Mouse (Mus musculus) lung, postnatal 0 days (tissue): ENCODE data around the gene Pde2a. TPM values are rescaled to one million over a fixed set of nuclear protein-coding genes. Genes with fewer than 3 reads are reported as not detected.

Source experiments
- ATAC-seq: fragments of 200-750 bp; cut with Nextera tagmentation; 2 replicates; pipeline ENCODE4 v1.8.0; 2017; ENCODE audit warnings: moderate library complexity
- DNase-seq: peaks from one replicate; pipeline ENCODE4 v3.0.0-alpha.2; 2016; ENCODE audit warnings: low spot score
- H3K27ac ChIP-seq: fragments of 300-500 bp; sonication (generic); 2 replicates; pipeline ENCODE4 v1.5.1; 2014; ENCODE audit warnings: antibody characterized with exemption, mild to moderate bottlenecking, low read length, mixed read lengths
- H3K27me3 ChIP-seq: fragments of 300-500 bp; sonication (generic); replicated peaks from 2 replicates; pipeline ENCODE4 v1.6.1; 2014; ENCODE audit warnings: low read length, mixed read lengths; ENCODE audit not compliant: insufficient read depth
- H3K36me3 ChIP-seq: fragments of 300-500 bp; sonication (generic); 2 replicates; pipeline ENCODE4 v1.6.1; 2014; ENCODE audit warnings: low read length, mixed read lengths; ENCODE audit not compliant: insufficient read depth
- H3K4me1 ChIP-seq: fragments of 300-500 bp; sonication (generic); 2 replicates; pipeline ENCODE4 v1.6.1; 2014; ENCODE audit warnings: antibody characterized with exemption, low read depth, low read length, mixed read lengths; ENCODE audit not compliant: insufficient read depth
- H3K4me2 ChIP-seq: fragments of 300-500 bp; sonication (generic); replicated peaks from 2 replicates; pipeline ENCODE4 v1.6.1; 2014; ENCODE audit warnings: low read depth, mild to moderate bottlenecking, low read length, moderate library complexity, mixed read lengths
- H3K4me3 ChIP-seq: fragments of 300-500 bp; sonication (generic); 2 replicates; pipeline ENCODE4 v1.5.1; 2014; ENCODE audit warnings: low read depth, low read length
- H3K9ac ChIP-seq: fragments of 300-500 bp; sonication (generic); replicated peaks from 2 replicates; pipeline ENCODE4 v1.6.1; 2014; ENCODE audit warnings: low read depth, mild to moderate bottlenecking
- H3K9me3 ChIP-seq: fragments of 300-500 bp; sonication (generic); 2 replicates; pipeline ENCODE4 v1.6.1; 2016; ENCODE audit warnings: low read length, mixed read lengths
- CTCF ChIP-seq: IDR thresholded peaks from 2 replicates; pipeline ENCODE4 v1.5.1; 2016; ENCODE audit warnings: antibody characterized with exemption, mild to moderate bottlenecking
- EP300 ChIP-seq: IDR thresholded peaks from 2 replicates; pipeline ENCODE4 v1.6.1; 2016; ENCODE audit warnings: antibody characterized with exemption, mild to moderate bottlenecking, control low read depth
- WGBS: fragments of 180-500 bp; shearing (Covaris S2); extraction: QIAGEN DNeasy Blood & Tissue Kit; methylation state at CpG from one replicate; pipeline ENCODE4 v1.1.7; 2014; 5-methylcytosine and 5-hydroxymethylcytosine counted together
- polyA plus RNA-seq: library from polyadenylated mRNA; unstranded; fragments of >200 nt; fragmentation: Nextera tagmentation; extraction: Ambion mirVana; gene quantifications from 2 replicates; pipeline ENCODE4 v1.2.1, GENCODE M21; 2015

The Pde2a gene
- polyA plus RNA-seq, 1 experiment from 2014 or later, result 4.3 TPM

- 59% methylated on average over 14 of the region's 14 CpGs for WGBS
- H3K9me3 ChIP-seq, result no peaks in the 10 kb centered on the region
- TF ChIP-seq EP300 (no peak), CTCF (no peak)
- no peak for ATAC-seq
- no peak overlapping the region for H3K4me2 ChIP-seq
- H3K4me1 ChIP-seq, result peaks cover 14% of the 10 kb centered on the region
- H3K36me3 ChIP-seq, result no peaks in the 10 kb centered on the region
- no peak for DNase-seq
- no peak overlapping the region for H3K9ac ChIP-seq
- 0 out of 2 replicates have a peak, but pooled peaks cover 2% of the 10 kb centered on the region for H3K27me3 ChIP-seq
- H3K27ac ChIP-seq, result no peak overlapping the region
- no peak overlapping the region for H3K4me3 ChIP-seq
Measured at GRCm38 (mm10) chr7:101462327-101463068, 41.0 kb downstream of the Pde2a start.

- H3K4me1 ChIP-seq, result peaks cover 14% of the 10 kb centered on the region
- H3K4me3 ChIP-seq, result no peak overlapping the region
- H3K9ac ChIP-seq, result no peak overlapping the region
- no peaks in the 10 kb centered on the region for H3K36me3 ChIP-seq
- no peak for ATAC-seq
- no peak overlapping the region for H3K4me2 ChIP-seq
- no peak overlapping the region for H3K27ac ChIP-seq
- 70% methylated on average over 11 of the region's 11 CpGs for WGBS
- H3K27me3 ChIP-seq, result no peaks in the 10 kb centered on the region
- TF ChIP-seq CTCF, result no peak
- TF ChIP-seq EP300, result no peak
- no peak for DNase-seq
- H3K9me3 ChIP-seq, result no peaks in the 10 kb centered on the region
Measured at GRCm38 (mm10) chr7:101463665-101464271, 42.3 kb downstream of the Pde2a start.

GRCm38 (mm10) chr7:101464927-101465326, 43.4 kb downstream of the Pde2a start:
- peak overlapping the region; percentile 40; the same call in 1 of the 2 replicates for H3K27ac ChIP-seq
- WGBS, result 29% methylated on average over 4 of the region's 4 CpGs
- H3K27me3 ChIP-seq, result no peaks in the 10 kb centered on the region
- no peak overlapping the region for H3K4me2 ChIP-seq
- no peak for TF ChIP-seq EP300
- TF ChIP-seq CTCF, result no peak
- no peak overlapping the region for H3K9ac ChIP-seq
- DNase-seq (no peak), ATAC-seq (peak; percentile 18)
- no peak overlapping the region for H3K4me3 ChIP-seq
- H3K4me1 ChIP-seq, result peaks cover 14% of the 10 kb centered on the region
- H3K9me3 ChIP-seq, result no peaks in the 10 kb centered on the region
- no peaks in the 10 kb centered on the region for H3K36me3 ChIP-seq

- Histone ChIP-seq H3K4me1 (peaks cover 14% of the 10 kb centered on the region), H3K27ac (peak overlapping the region; percentile 69), H3K9ac (no peak overlapping the region), H3K27me3 (no peaks in the 10 kb centered on the region), H3K36me3 (no peaks in the 10 kb centered on the region), H3K4me3 (no peak overlapping the region), H3K4me2 (no peak overlapping the region), H3K9me3 (no peaks in the 10 kb centered on the region)
- peak; percentile 89 for TF ChIP-seq EP300
- no peak for TF ChIP-seq CTCF
- peak; percentile 70 for ATAC-seq
- peak; percentile 76 for DNase-seq
- WGBS, result 6% methylated on average over 14 of the region's 14 CpGs
Measured at GRCm38 (mm10) chr7:101465392-101465791, 43.9 kb downstream of the Pde2a start.

- H3K27me3 ChIP-seq, result no peaks in the 10 kb centered on the region
- no peaks in the 10 kb centered on the region for H3K9me3 ChIP-seq
- no peak overlapping the region for H3K4me3 ChIP-seq
- peak overlapping the region; percentile 69 for H3K27ac ChIP-seq
- TF ChIP-seq CTCF (no peak), EP300 (peak; percentile 57; the same call in 1 of the 2 replicates)
- no peak overlapping the region for H3K9ac ChIP-seq
- DNase-seq (peak; percentile 64), ATAC-seq (peak; percentile 72)
- H3K36me3 ChIP-seq, result no peaks in the 10 kb centered on the region
- peaks cover 14% of the 10 kb centered on the region for H3K4me1 ChIP-seq
- no peak overlapping the region for H3K4me2 ChIP-seq
- WGBS, result 55% methylated on average over 8 of the region's 8 CpGs
Measured at GRCm38 (mm10) chr7:101465850-101466580, 44.5 kb downstream of the Pde2a start.

- H3K27me3 ChIP-seq, result no peaks in the 10 kb centered on the region
- no peaks in the 10 kb centered on the region for H3K36me3 ChIP-seq
- peaks cover 14% of the 10 kb centered on the region for H3K4me1 ChIP-seq
- TF ChIP-seq CTCF (peak; percentile 36), EP300 (no peak)
- no peak overlapping the region for H3K4me3 ChIP-seq
- H3K27ac ChIP-seq, result no peak overlapping the region
- H3K9ac ChIP-seq, result no peak overlapping the region
- no peak overlapping the region for H3K4me2 ChIP-seq
- H3K9me3 ChIP-seq, result no peaks in the 10 kb centered on the region
- peak; percentile 79 for ATAC-seq
- DNase-seq, result peak; percentile 89
- 55% methylated on average over 6 of the region's 6 CpGs for WGBS
Measured at GRCm38 (mm10) chr7:101466581-101467081, 45.1 kb downstream of the Pde2a start.
